12 mouse cellular contexts compared by ENCODE assay signal in genomic region chr15:98601832-98602190, GRCm38 (mm10). TPM values are rescaled to one million over a fixed set of nuclear protein-coding genes. Genes with fewer than 3 reads are reported as not detected.
DNase-seq lines count a peak whose midpoint lies in the region; ATAC-seq and TF ChIP-seq lines count a peak whose summit lies in the region.
"Had no signal": no experiment of that assay in that cellular context is flagged by ENCODE, and none has a peak within 500 bp of the region (broad histone marks: within the 10 kb centered on the region; RNA-seq: fewer than 3 reads in every experiment).

No protein-coding gene starts in this region.

- peak overlapping the region; percentile 67 for H3K4me3 ChIP-seq in gastrocnemius, adult 2 months
- peak overlapping the region; percentile 31 for H3K4me3 ChIP-seq in liver, embryonic 11.5 days (ENCODE audit: low read depth, low read length)
- no peak overlapping the region for H3K4me3 ChIP-seq in hindbrain, embryonic 13.5 days

- H3K4me2 ChIP-seq in liver, embryonic 11.5 days: peak overlapping the region; percentile 64
- H3K4me2 ChIP-seq in hindbrain, embryonic 13.5 days: no peak overlapping the region

- intact Hi-C loops in gastrocnemius, adult 2 months (cut with DNase I): no loop called here

- peak; percentile 50; the same call in 1 of the 2 replicates for ATAC-seq in liver, embryonic 11.5 days (replicated peaks; ENCODE audit: low FRiP score)
- ATAC-seq in hindbrain, embryonic 13.5 days (ENCODE audit: low FRiP score): no peak
- peak; percentile 19; the same call in 1 of the 2 replicates for ATAC-seq in megakaryocyte progenitor cell, adult 5-6 weeks (replicated peaks; ENCODE audit: poor library complexity)

- no peaks in the 10 kb centered on the region for H3K27me3 ChIP-seq in liver, embryonic 11.5 days (replicated peaks; ENCODE audit: control insufficient read depth, insufficient read depth, low read length)
- no peaks in the 10 kb centered on the region for H3K27me3 ChIP-seq in hindbrain, embryonic 13.5 days

- peak overlapping the region; percentile 58; the same call in 1 of the 2 replicates for H3K9ac ChIP-seq in liver, embryonic 11.5 days (ENCODE audit: low read depth, low read length)
- 0 out of 2 replicates have a peak overlapping the region, but pooled peaks have one; percentile 56 for H3K9ac ChIP-seq in hindbrain, embryonic 13.5 days

- H3K4me1 ChIP-seq in liver, embryonic 11.5 days (replicated peaks; ENCODE audit: control insufficient read depth, insufficient read depth, low read length): peaks cover 50% of the 10 kb centered on the region
- peaks cover 37% of the 10 kb centered on the region for H3K4me1 ChIP-seq in hindbrain, embryonic 13.5 days (replicated peaks)

- peak overlapping the region; percentile 90 for H3K27ac ChIP-seq in gastrocnemius, adult 2 months
- H3K27ac ChIP-seq in liver, embryonic 11.5 days (ENCODE audit: low read depth, low read length): peak overlapping the region; percentile 70; the same call in 1 of the 2 replicates
- no peak overlapping the region for H3K27ac ChIP-seq in hindbrain, embryonic 13.5 days

- no peaks in the 10 kb centered on the region for H3K9me3 ChIP-seq in liver, embryonic 11.5 days (ENCODE audit: control insufficient read depth, low read length)
- H3K9me3 ChIP-seq in hindbrain, embryonic 13.5 days: no peaks in the 10 kb centered on the region

- DNase-seq in gastrocnemius, adult 2 months: no peak
- no peak for DNase-seq in gastrocnemius, postnatal 10 days
- no peak for DNase-seq in liver, embryonic 11.5 days (ENCODE audit: low spot score)
- DNase-seq in liver: no peak
- DNase-seq in T-cell, adult 2 months (ENCODE audit: low spot score): no peak
- DNase-seq in adipocyte (ENCODE audit: low spot score): no peak
- DNase-seq: cerebellum, adult 8-10 months; kidney, adult 8-10 months; thymus, adult 2 months had no signal

- H3K36me3 ChIP-seq in liver, embryonic 11.5 days (ENCODE audit: control insufficient read depth, insufficient read depth, low read length): peaks cover 49% of the 10 kb centered on the region
- peaks cover 80% of the 10 kb centered on the region for H3K36me3 ChIP-seq in hindbrain, embryonic 13.5 days

- WGBS in liver, embryonic 11.5 days: 56% methylated on average over 7 of the region's 7 CpGs
- WGBS in hindbrain, embryonic 13.5 days: 81% methylated on average over 7 of the region's 7 CpGs

- TF ChIP-seq CTCF in gastrocnemius, adult 2 months (IDR thresholded peaks at IDR 0.05): no peak

RNA-seq across cellular contexts. Expression of gene Adcy6, which starts 8.1 kb away (rescaled TPM):
- 10 to 100 TPM; 22.8 to 23.1 TPM for total RNA-seq in gastrocnemius, adult 2 months (2021)
- total RNA-seq in gastrocnemius, postnatal 10 days (2021): 10 to 100 TPM; 39.9 to 45.3 TPM
- polyA plus RNA-seq in liver, embryonic 11.5 days (2014; fragmentation: Nextera tagmentation; extraction: Ambion mirVana): 8.3 and 12.3 TPM in 2 replicates
- 10.1 and 11.7 TPM in 2 replicates for polyA plus RNA-seq in hindbrain, embryonic 13.5 days (2015; fragmentation: Nextera tagmentation; extraction: Ambion mirVana)
- 2.2 and 3.1 TPM in 2 replicates for total RNA-seq in megakaryocyte progenitor cell, adult 5-6 weeks (2015)
- 6.7 and 7.7 TPM in 2 replicates for total RNA-seq in megakaryocyte progenitor cell, adult 5-6 weeks (2017)

RNA-seq across cellular contexts. Expression of gene Cacnb3, which starts 28.8 kb away (rescaled TPM):
- 1 to 10 TPM; 1.8 to 2.2 TPM for total RNA-seq in gastrocnemius, adult 2 months (2021)
- total RNA-seq in gastrocnemius, postnatal 10 days (2021): 10 to 100 TPM; 12.0 to 15.4 TPM
- polyA plus RNA-seq in liver, embryonic 11.5 days (2014; fragmentation: Nextera tagmentation; extraction: Ambion mirVana): 13.2 TPM in 2 replicates
- polyA plus RNA-seq in hindbrain, embryonic 13.5 days (2015; fragmentation: Nextera tagmentation; extraction: Ambion mirVana): 124 and 135 TPM in 2 replicates
- total RNA-seq in megakaryocyte progenitor cell, adult 5-6 weeks (2015): not detected in 2 replicates
- not detected in 2 replicates for total RNA-seq in megakaryocyte progenitor cell, adult 5-6 weeks (2017)

RNA-seq across cellular contexts. Expression of gene 4930415O20Rik, which starts 31.0 kb away (rescaled TPM):
- total RNA-seq in gastrocnemius, adult 2 months (2021): 1 to 10 TPM in 1 of 2 experiments, not detected in 1; 1.2 TPM
- not detected for total RNA-seq in gastrocnemius, postnatal 10 days (2021)
- polyA plus RNA-seq in liver, embryonic 11.5 days (2014; fragmentation: Nextera tagmentation; extraction: Ambion mirVana): 0.55 TPM in 1 of 2 replicates, not detected in the other
- polyA plus RNA-seq in hindbrain, embryonic 13.5 days (2015; fragmentation: Nextera tagmentation; extraction: Ambion mirVana): 0.39 TPM in 1 of 2 replicates, not detected in the other
- total RNA-seq in megakaryocyte progenitor cell, adult 5-6 weeks (2015): not detected in 2 replicates
- not detected in 2 replicates for total RNA-seq in megakaryocyte progenitor cell, adult 5-6 weeks (2017)
- total RNA-seq: liver, adult 2 months had no signal
- polyA plus RNA-seq: liver, adult 2 months had no signal

RNA-seq across cellular contexts. Expression of gene Ccnt1, which starts 31.1 kb away (rescaled TPM):
- total RNA-seq in gastrocnemius, adult 2 months (2021): 10 to 100 TPM; 20.4 to 20.5 TPM
- 10 to 100 TPM; 21.7 to 30.4 TPM for total RNA-seq in gastrocnemius, postnatal 10 days (2021)
- polyA plus RNA-seq in liver, embryonic 11.5 days (2014; fragmentation: Nextera tagmentation; extraction: Ambion mirVana): 56.0 and 56.3 TPM in 2 replicates
- polyA plus RNA-seq in hindbrain, embryonic 13.5 days (2015; fragmentation: Nextera tagmentation; extraction: Ambion mirVana): 69.7 and 77.0 TPM in 2 replicates
- total RNA-seq in megakaryocyte progenitor cell, adult 5-6 weeks (2015): 47.1 and 57.8 TPM in 2 replicates
- total RNA-seq in megakaryocyte progenitor cell, adult 5-6 weeks (2017): 54.1 and 62.5 TPM in 2 replicates

Comparison
In these comparisons a context has a peak if more than half of its experiments do, and no peak if none do; other contexts are left out.
1. RNA of gene Cacnb3, which starts 28.8 kb away (total RNA-seq): 12.0 to 15.4 TPM in gastrocnemius, postnatal 10 days; 1.8 to 2.2 TPM in gastrocnemius, adult 2 months and not detected in megakaryocyte progenitor cell, adult 5-6 weeks; every median in the first group is over 4 times any median in the second.